7 mouse cellular contexts compared by ENCODE assay signal in the genomic region with DNA sequence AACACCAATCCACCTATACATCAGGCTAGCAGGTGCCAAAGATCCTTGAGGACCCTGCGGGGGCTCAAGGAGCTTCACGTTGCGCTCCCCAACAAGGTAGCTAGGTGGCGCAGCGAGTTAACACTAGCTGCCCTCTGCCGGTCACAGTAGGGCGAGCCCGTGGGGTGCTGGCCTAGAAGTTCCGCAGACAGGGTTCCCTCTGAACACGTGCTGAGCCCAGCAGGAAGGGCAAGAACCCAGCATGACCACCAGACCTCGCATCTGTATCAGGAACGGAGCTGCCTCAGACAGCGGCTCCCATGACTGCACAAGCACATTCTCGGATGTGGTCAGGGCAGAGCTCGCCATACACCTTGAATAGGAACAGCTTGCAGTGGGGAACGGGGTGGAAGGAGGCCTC. TPM values are rescaled to one million over a fixed set of nuclear protein-coding genes. Genes with fewer than 3 reads are reported as not detected.
DNase-seq lines count a peak whose midpoint lies in the region; ATAC-seq lines count a peak whose summit lies in the region.

No protein-coding gene starts in this region.

- H3K4me3 ChIP-seq in hindbrain, embryonic 14.5 days (replicated peaks; ENCODE audit: low read length): no peak overlapping the region

- H3K27me3 ChIP-seq in hindbrain, embryonic 14.5 days (ENCODE audit: control insufficient read depth, insufficient read depth, low read length): peaks cover 65% of the 10 kb centered on the region

- no peak overlapping the region for H3K27ac ChIP-seq in hindbrain, embryonic 14.5 days

- peak; percentile 88 to 90 for DNase-seq in cerebellum, postnatal 25 days
- DNase-seq in frontal cortex, postnatal 36 days (ENCODE audit: low spot score in 2 of 2): peak; percentile 73 to 75
- peak; percentile 79 for DNase-seq in hindbrain, embryonic 14.5 days (ENCODE audit: low spot score)
- peak; percentile 66 to 89 for DNase-seq in left cerebral cortex, postnatal 10 days (ENCODE audit: extremely low spot score in 1 of 2, low spot score in 2 of 2)
- peak; percentile 79 for DNase-seq in right cerebral cortex, postnatal 4 days

- H3K9ac ChIP-seq in hindbrain, embryonic 14.5 days: no peak overlapping the region

- no peaks in the 10 kb centered on the region for H3K36me3 ChIP-seq in hindbrain, embryonic 14.5 days (replicated peaks; ENCODE audit: control insufficient read depth, insufficient read depth)

- peaks cover 48% of the 10 kb centered on the region for H3K4me1 ChIP-seq in hindbrain, embryonic 14.5 days (replicated peaks; ENCODE audit: control insufficient read depth, insufficient read depth, low read length)

- peak; percentile 96 for ATAC-seq in activated CD4-positive, CD25-positive, alpha-beta regulatory T cell, adult 4 months
- ATAC-seq in hindbrain, embryonic 14.5 days (ENCODE audit: low FRiP score): peak; percentile 49
- peak; percentile 86 for ATAC-seq in megakaryocyte-erythroid progenitor cell, adult 5-6 weeks (replicated peaks; ENCODE audit: low FRiP score, low TSS enrichment, poor library complexity, severe bottlenecking)

- no peaks in the 10 kb centered on the region for H3K9me3 ChIP-seq in hindbrain, embryonic 14.5 days (ENCODE audit: control insufficient read depth, low read length)

- peak overlapping the region; percentile 22 for H3K4me2 ChIP-seq in hindbrain, embryonic 14.5 days (replicated peaks)

- intact Hi-C loops in left cerebral cortex, postnatal 10 days (cut with DNase I): no loop called here

- 1% methylated on average over 16 of the region's 16 CpGs for WGBS in hindbrain, embryonic 14.5 days

RNA-seq across cellular contexts. Expression of gene G430095P16Rik, which starts 14.8 kb away (rescaled TPM):
- polyA plus RNA-seq in activated CD4-positive, CD25-positive, alpha-beta regulatory T cell, adult 4 months (2017; shearing (Covaris generic)): 10 to 100 TPM; 20.2 to 37.5 TPM
- polyA plus RNA-seq in hindbrain, embryonic 14.5 days (2014; fragmentation: Nextera tagmentation; extraction: Ambion mirVana): 0.55 and 0.71 TPM in 2 replicates
- under 1 TPM in 1 of 2 experiments, not detected in 1; 0.51 TPM for total RNA-seq in left cerebral cortex, postnatal 10 days (2021)
- total RNA-seq in megakaryocyte-erythroid progenitor cell, adult 5-6 weeks (2014; fragmentation: Nextera tagmentation): 25.7 and 28.1 TPM in 2 replicates
- 8.2 and 11.4 TPM in 2 replicates for total RNA-seq in megakaryocyte-erythroid progenitor cell, adult 5-6 weeks (2017)

RNA-seq across cellular contexts. Expression of gene Lyl1, which starts 36.4 kb away (rescaled TPM):
- 1 to 10 TPM in 1 of 2 experiments, under 1 TPM in 1; 0.85 to 1.2 TPM for polyA plus RNA-seq in activated CD4-positive, CD25-positive, alpha-beta regulatory T cell, adult 4 months (2017; shearing (Covaris generic))
- polyA plus RNA-seq in hindbrain, embryonic 14.5 days (2014; fragmentation: Nextera tagmentation; extraction: Ambion mirVana): 3.8 and 5.1 TPM in 2 replicates
- 1 to 10 TPM; 4.3 to 4.5 TPM for total RNA-seq in left cerebral cortex, postnatal 10 days (2021)
- total RNA-seq in megakaryocyte-erythroid progenitor cell, adult 5-6 weeks (2014; fragmentation: Nextera tagmentation): 44.2 and 65.2 TPM in 2 replicates
- 9.5 and 10.1 TPM in 2 replicates for total RNA-seq in megakaryocyte-erythroid progenitor cell, adult 5-6 weeks (2017)

RNA-seq across cellular contexts. Expression of gene Nacc1, which starts 49.9 kb away (rescaled TPM):
- polyA plus RNA-seq in activated CD4-positive, CD25-positive, alpha-beta regulatory T cell, adult 4 months (2017; shearing (Covaris generic)): 10 to 100 TPM in 1 of 2 experiments, 1 to 10 TPM in 1; 9.4 to 12.5 TPM
- 17.8 and 18.1 TPM in 2 replicates for polyA plus RNA-seq in hindbrain, embryonic 14.5 days (2014; fragmentation: Nextera tagmentation; extraction: Ambion mirVana)
- 10 to 100 TPM; 77.0 to 77.9 TPM for total RNA-seq in left cerebral cortex, postnatal 10 days (2021)
- total RNA-seq in megakaryocyte-erythroid progenitor cell, adult 5-6 weeks (2014; fragmentation: Nextera tagmentation): 71.6 and 76.7 TPM in 2 replicates
- total RNA-seq in megakaryocyte-erythroid progenitor cell, adult 5-6 weeks (2017): 35.8 and 51.5 TPM in 2 replicates

RNA-seq across cellular contexts. Expression of gene Trmt1, which starts 51.5 kb away (rescaled TPM):
- polyA plus RNA-seq in activated CD4-positive, CD25-positive, alpha-beta regulatory T cell, adult 4 months (2017; shearing (Covaris generic)): 10 to 100 TPM; 32.6 to 49.8 TPM
- polyA plus RNA-seq in hindbrain, embryonic 14.5 days (2014; fragmentation: Nextera tagmentation; extraction: Ambion mirVana): 55.2 and 62.1 TPM in 2 replicates
- total RNA-seq in left cerebral cortex, postnatal 10 days (2021): 100 to 1,000 TPM; 103 to 106 TPM
- total RNA-seq in megakaryocyte-erythroid progenitor cell, adult 5-6 weeks (2014; fragmentation: Nextera tagmentation): 170 and 181 TPM in 2 replicates
- total RNA-seq in megakaryocyte-erythroid progenitor cell, adult 5-6 weeks (2017): 94.9 and 126 TPM in 2 replicates

Comparison
In these comparisons a context has a peak if more than half of its experiments do, and no peak if none do; other contexts are left out.
1. RNA of gene G430095P16Rik, which starts 14.8 kb away (total RNA-seq): 8.2 to 28.1 TPM in megakaryocyte-erythroid progenitor cell, adult 5-6 weeks; 0.51 TPM in left cerebral cortex, postnatal 10 days; every median in the first group is over 4 times any median in the second.
2. Peak in every context shown above with its lines, with median percentiles within 50 percentile points of each other: ATAC-seq and DNase-seq.